Mouse (Mus musculus): ENCODE data around the gene Esam. TPM values are rescaled to one million over a fixed set of nuclear protein-coding genes. Genes with fewer than 3 reads are reported as not detected.

Gene Esam
- total RNA-seq (2021) = 10 to 100 TPM; 17.0 to 26.7 TPM
- long read RNA-seq, experiment 1, transcript Esam-201 (7 exons, 1,865 nt) = major isoform, 25 of 45 reads
- long read RNA-seq, experiment 1, partial matches to known transcripts = 1 of 45 reads
- long read RNA-seq, experiment 1, other reads (novel, unspliced or antisense) = 19 of 45 reads
- long read RNA-seq, experiment 2, transcript Esam-201 (7 exons, 1,865 nt) = major isoform, 47 of 72 reads
- long read RNA-seq, experiment 2, partial matches to known transcripts = 5 of 72 reads
- long read RNA-seq, experiment 2, other reads (novel, unspliced or antisense) = 20 of 72 reads

- DNase-seq = peak; percentile 77
Measured at GRCm38 (mm10) chr9:37527396-37528224, at the start of gene Esam. Esam (plus strand) TSS chr9:37528078.

- DNase-seq = no peak
Measured at GRCm38 (mm10) chr9:37485146-37485545, 42.7 kb upstream of the Esam start.

- DNase-seq = no peak
Measured at GRCm38 (mm10) chr9:37488041-37488440, 39.8 kb upstream of the Esam start.

GRCm38 (mm10) chr9:37488611-37489396 is 39.1 kb upstream of the Esam start, which contains the start of gene Msantd2:
Msantd2 (plus strand) TSS chr9:37489319.
- peak; percentile 90 for DNase-seq

GRCm38 (mm10) chr9:37489446-37490120 is 38.3 kb upstream of the Esam start:
- DNase-seq = peak; percentile 41

- DNase-seq = no peak
Measured at GRCm38 (mm10) chr9:37495761-37496160, 32.1 kb upstream of the Esam start.

- no peak for DNase-seq
Measured at GRCm38 (mm10) chr9:37496325-37496724, 31.6 kb upstream of the Esam start.

GRCm38 (mm10) chr9:37500201-37500600 is 27.7 kb upstream of the Esam start:
- DNase-seq = no peak

- DNase-seq = no peak
Measured at GRCm38 (mm10) chr9:37501170-37501569, 26.7 kb upstream of the Esam start.

- no peak for DNase-seq
Measured at GRCm38 (mm10) chr9:37504348-37504747, 23.5 kb upstream of the Esam start.

GRCm38 (mm10) chr9:37506023-37506422 is 21.9 kb upstream of the Esam start:
- DNase-seq = no peak

- no peak for DNase-seq
Measured at GRCm38 (mm10) chr9:37512097-37512496, 15.8 kb upstream of the Esam start.

GRCm38 (mm10) chr9:37514456-37514855 is 13.4 kb upstream of the Esam start:
- DNase-seq = no peak

- no peak for DNase-seq
Measured at GRCm38 (mm10) chr9:37517467-37517866, 10.4 kb upstream of the Esam start.

GRCm38 (mm10) chr9:37518991-37519390 is 8.9 kb upstream of the Esam start:
- no peak for DNase-seq

GRCm38 (mm10) chr9:37519995-37520394 is 7.9 kb upstream of the Esam start:
- DNase-seq = no peak

GRCm38 (mm10) chr9:37525461-37525860 is 2.4 kb upstream of the Esam start:
- no peak for DNase-seq

- peak; percentile 51 for DNase-seq
Measured at GRCm38 (mm10) chr9:37526443-37527395, 1.2 kb upstream of the Esam start.

- peak; percentile 52 for DNase-seq
Measured at GRCm38 (mm10) chr9:37528225-37528970, 520 bp downstream of the Esam start.
